Mouse (Mus musculus) erythroblast, embryonic 14.5 days (primary cell): ENCODE results near the gene Atp8b2.

Source experiments
- GATA1 ChIP-seq: IDR thresholded peaks from 2 replicates; pipeline ENCODE4 v1.6.1; 2012; ENCODE audit warnings: low read length, inconsistent platforms, mixed read lengths
- TAL1 ChIP-seq: IDR thresholded peaks from 3 replicates; pipeline ENCODE4 v1.6.1; 2012; ENCODE audit warnings: low read length, inconsistent platforms, mixed read lengths

DNA sequence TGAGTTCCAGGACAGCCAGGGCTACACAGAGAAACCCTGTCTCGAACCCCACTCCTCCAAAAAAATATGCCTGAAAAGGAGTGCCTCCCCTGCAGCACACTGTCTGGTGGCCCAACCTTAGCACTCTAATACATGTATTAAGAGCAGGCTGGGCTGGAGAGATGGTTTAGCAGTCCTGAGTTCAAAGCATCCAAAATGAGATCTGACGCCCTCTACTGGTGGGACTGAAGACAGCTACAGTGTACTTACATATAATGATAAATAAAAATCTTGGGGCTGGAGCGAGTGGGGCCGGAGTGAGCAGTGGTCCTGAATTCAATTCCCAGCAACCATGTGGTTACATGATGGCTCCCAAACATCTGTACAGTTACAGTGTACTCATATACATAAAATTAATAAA lies 3.6 kb upstream of the Atp8b2 start:
- TF ChIP-seq TAL1 = no peak
- no peak for TF ChIP-seq GATA1
